Mouse (Mus musculus): Measurements from ENCODE around the gene Ube2n. TPM values are rescaled to one million over a fixed set of nuclear protein-coding genes. Genes with fewer than 3 reads are reported as not detected.

Ube2n gene
- polyA plus RNA-seq, 1 experiment from 2014 or later: 394 TPM

- no peaks in the 10 kb centered on the region for H3K36me3 ChIP-seq
- WGBS: 20% methylated on average over 1 of the region's 1 CpGs
- no peak overlapping the region for H3K4me3 ChIP-seq
- H3K27me3 ChIP-seq: no peaks in the 10 kb centered on the region
- no peak for ATAC-seq (replicated peaks)
- no peaks in the 10 kb centered on the region for H3K9me3 ChIP-seq
- H3K4me1 ChIP-seq: peaks cover 12% of the 10 kb centered on the region
- no peak overlapping the region for H3K27ac ChIP-seq (replicated peaks)
- H3K4me2 ChIP-seq (replicated peaks): no peak overlapping the region
- no peak overlapping the region for H3K9ac ChIP-seq (replicated peaks)
Measured at GRCm38 (mm10) chr10:95504341-95504740, 10.6 kb upstream of the Ube2n start.

- Histone ChIP-seq H3K4me1 (no peaks in the 10 kb centered on the region), H3K4me2 (replicated peaks) (no peak overlapping the region), H3K4me3 (no peak overlapping the region), H3K9me3 (no peaks in the 10 kb centered on the region), H3K36me3 (no peaks in the 10 kb centered on the region), H3K27me3 (no peaks in the 10 kb centered on the region), H3K27ac (replicated peaks) (no peak overlapping the region), H3K9ac (replicated peaks) (no peak overlapping the region)
- 83% methylated on average over 8 of the region's 8 CpGs for WGBS
- no peak for ATAC-seq (replicated peaks)
Measured at GRCm38 (mm10) chr10:95508126-95508525, 6.8 kb upstream of the Ube2n start.

- Histone ChIP-seq H3K9ac (replicated peaks) (no peak overlapping the region), H3K4me3 (no peak overlapping the region), H3K36me3 (no peaks in the 10 kb centered on the region), H3K4me2 (replicated peaks) (no peak overlapping the region), H3K27me3 (no peaks in the 10 kb centered on the region), H3K27ac (replicated peaks) (no peak overlapping the region), H3K9me3 (no peaks in the 10 kb centered on the region), H3K4me1 (peaks cover under 1% of the 10 kb centered on the region; the same call in 1 of the 2 replicates)
- 69% methylated on average over 6 of the region's 6 CpGs for WGBS
- ATAC-seq (replicated peaks): no peak
Measured at GRCm38 (mm10) chr10:95508793-95509192, 6.2 kb upstream of the Ube2n start.

GRCm38 (mm10) chr10:95509263-95509662 is 5.7 kb upstream of the Ube2n start:
- no peak for ATAC-seq (replicated peaks)
- no peak overlapping the region for H3K4me3 ChIP-seq
- WGBS: 78% methylated on average over 3 of the region's 3 CpGs
- no peak overlapping the region for H3K4me2 ChIP-seq (replicated peaks)
- H3K9me3 ChIP-seq: no peaks in the 10 kb centered on the region
- no peak overlapping the region for H3K27ac ChIP-seq (replicated peaks)
- H3K36me3 ChIP-seq: no peaks in the 10 kb centered on the region
- no peaks in the 10 kb centered on the region for H3K27me3 ChIP-seq
- H3K4me1 ChIP-seq: peaks cover 5% of the 10 kb centered on the region; the same call in 1 of the 2 replicates
- no peak overlapping the region for H3K9ac ChIP-seq (replicated peaks)

GRCm38 (mm10) chr10:95512635-95513034 is 2.3 kb upstream of the Ube2n start:
- 83% methylated on average over 8 of the region's 8 CpGs for WGBS
- Histone ChIP-seq H3K9me3 (no peaks in the 10 kb centered on the region), H3K9ac (replicated peaks) (no peak overlapping the region), H3K4me1 (peaks cover 23% of the 10 kb centered on the region), H3K36me3 (no peaks in the 10 kb centered on the region), H3K4me3 (no peak overlapping the region), H3K4me2 (replicated peaks) (no peak overlapping the region), H3K27me3 (no peaks in the 10 kb centered on the region), H3K27ac (replicated peaks) (no peak overlapping the region)
- no peak for ATAC-seq (replicated peaks)

- Histone ChIP-seq H3K4me1 (peaks cover 33% of the 10 kb centered on the region), H3K4me2 (replicated peaks) (peak overlapping the region; percentile 50), H3K4me3 (peak overlapping the region; percentile 96), H3K9me3 (no peaks in the 10 kb centered on the region), H3K36me3 (no peaks in the 10 kb centered on the region), H3K27me3 (no peaks in the 10 kb centered on the region), H3K9ac (replicated peaks) (peak overlapping the region; percentile 52), H3K27ac (replicated peaks) (peak overlapping the region; percentile 94)
- WGBS: 30% methylated on average over 15 of the region's 15 CpGs
- peak; percentile 18 for ATAC-seq (replicated peaks)
Measured at GRCm38 (mm10) chr10:95513768-95514556, 983 bp upstream of the Ube2n start.

GRCm38 (mm10) chr10:95515293-95515931 is 467 bp downstream of the Ube2n start:
- under 1% methylated on average over 75 of the region's 80 CpGs for WGBS
- Histone ChIP-seq H3K4me3 (peak overlapping the region; percentile 96), H3K9ac (replicated peaks) (peak overlapping the region; percentile 88), H3K4me2 (replicated peaks) (peak overlapping the region; percentile 73), H3K36me3 (no peaks in the 10 kb centered on the region), H3K27me3 (no peaks in the 10 kb centered on the region), H3K27ac (replicated peaks) (peak overlapping the region; percentile 94), H3K4me1 (peaks cover 33% of the 10 kb centered on the region), H3K9me3 (no peaks in the 10 kb centered on the region)
- peak; percentile 75; the same call in 1 of the 2 replicates for ATAC-seq (replicated peaks)

GRCm38 (mm10) chr10:95517656-95518055 is 2.7 kb downstream of the Ube2n start:
- no peak overlapping the region for H3K4me2 ChIP-seq (replicated peaks)
- no peak overlapping the region for H3K27ac ChIP-seq (replicated peaks)
- H3K27me3 ChIP-seq: no peaks in the 10 kb centered on the region
- no peaks in the 10 kb centered on the region for H3K9me3 ChIP-seq
- H3K36me3 ChIP-seq: no peaks in the 10 kb centered on the region
- 97% methylated on average over 6 of the region's 6 CpGs for WGBS
- no peak overlapping the region for H3K9ac ChIP-seq (replicated peaks)
- no peak overlapping the region for H3K4me3 ChIP-seq
- no peak for ATAC-seq (replicated peaks)
- peaks cover 33% of the 10 kb centered on the region for H3K4me1 ChIP-seq

GRCm38 (mm10) chr10:95525037-95525675 is 10.2 kb downstream of the Ube2n start:
- ATAC-seq (replicated peaks): no peak
- no peak overlapping the region for H3K4me3 ChIP-seq
- no peak overlapping the region for H3K9ac ChIP-seq (replicated peaks)
- H3K4me1 ChIP-seq: peaks cover 2% of the 10 kb centered on the region; the same call in 1 of the 2 replicates
- no peaks in the 10 kb centered on the region for H3K9me3 ChIP-seq
- H3K27ac ChIP-seq (replicated peaks): no peak overlapping the region
- H3K27me3 ChIP-seq: no peaks in the 10 kb centered on the region
- H3K36me3 ChIP-seq: no peaks in the 10 kb centered on the region
- WGBS: 87% methylated on average over 6 of the region's 6 CpGs
- H3K4me2 ChIP-seq (replicated peaks): no peak overlapping the region

GRCm38 (mm10) chr10:95525871-95526270 is 10.9 kb downstream of the Ube2n start:
- ATAC-seq (replicated peaks): no peak
- Histone ChIP-seq H3K36me3 (no peaks in the 10 kb centered on the region), H3K9me3 (no peaks in the 10 kb centered on the region), H3K27me3 (no peaks in the 10 kb centered on the region), H3K27ac (replicated peaks) (no peak overlapping the region), H3K9ac (replicated peaks) (no peak overlapping the region), H3K4me3 (no peak overlapping the region), H3K4me2 (replicated peaks) (no peak overlapping the region), H3K4me1 (peaks cover 8% of the 10 kb centered on the region)
- 96% methylated on average over 5 of the region's 5 CpGs for WGBS

GRCm38 (mm10) chr10:95526495-95527122 is 11.7 kb downstream of the Ube2n start:
- Histone ChIP-seq H3K9ac (replicated peaks) (no peak overlapping the region), H3K4me2 (replicated peaks) (no peak overlapping the region), H3K4me3 (no peak overlapping the region), H3K36me3 (no peaks in the 10 kb centered on the region), H3K27ac (replicated peaks) (no peak overlapping the region), H3K4me1 (peaks cover 15% of the 10 kb centered on the region), H3K27me3 (no peaks in the 10 kb centered on the region), H3K9me3 (no peaks in the 10 kb centered on the region)
- WGBS: 68% methylated on average over 5 of the region's 5 CpGs
- no peak for ATAC-seq (replicated peaks)
